Mouse (Mus musculus): Measurements from ENCODE around the gene Greb1.

DNA sequence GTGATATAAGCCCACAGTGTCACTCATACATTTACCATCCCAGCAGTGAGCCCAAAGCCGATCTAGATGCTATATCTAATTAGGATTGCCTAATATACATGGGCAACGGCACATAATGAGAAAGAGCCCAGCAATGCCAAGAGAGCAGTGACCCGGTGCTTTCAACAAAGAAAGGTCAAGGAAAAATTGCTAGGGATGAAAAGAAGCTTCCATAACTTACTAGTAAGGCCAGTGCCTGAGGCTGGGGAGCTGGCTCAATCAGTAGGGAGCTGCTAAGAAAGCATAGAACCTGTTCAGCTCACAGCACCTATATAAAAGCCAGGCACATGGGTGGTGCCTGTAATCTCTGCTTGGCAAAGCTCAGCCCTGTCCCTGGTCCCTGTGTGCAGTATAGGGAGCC lies 20.4 kb downstream of the Greb1 start:
- TF ChIP-seq CTCF (IDR thresholded peaks at IDR 0.05; ENCODE audit: control insufficient read depth, insufficient read depth, low read length) (no peak), POLR2A (IDR thresholded peaks at IDR 0.05; ENCODE audit: borderline replicate concordance, control insufficient read depth, low read depth, low read length) (no peak)

All from bone marrow, adult 2 months (tissue).